Mouse (Mus musculus): ENCODE measurements around the gene Tmem229b.
A peak's percentile ranks its signal among the peaks of the same experiment; 100 is the strongest.
"Not testable (repeated sequence)": the region's sequence is repeated elsewhere in the genome, so short reads cannot be mapped to it uniquely, and the experiment has no call there.

Gene Tmem229b

DNA sequence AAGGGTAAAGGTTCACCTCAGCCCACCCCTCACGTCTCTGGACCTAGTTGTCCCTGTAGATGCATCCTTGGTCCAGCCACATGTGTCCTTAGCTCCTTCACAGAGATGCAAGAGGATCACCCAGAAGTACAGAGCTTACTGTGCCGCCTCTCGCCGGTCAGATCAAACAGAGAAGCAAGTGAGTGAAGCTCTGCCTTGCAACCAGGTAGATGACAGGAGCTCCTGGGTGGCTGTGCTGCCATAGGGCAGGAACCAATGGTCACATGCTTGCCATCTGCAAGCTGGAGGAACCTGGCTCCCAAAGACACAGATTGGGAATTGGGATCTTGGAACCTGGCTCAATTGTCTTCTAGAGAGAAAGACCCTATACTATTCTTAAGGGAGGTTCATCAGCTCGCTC lies 2.0 kb downstream of the Tmem229b start:
- DNase-seq, result peak; percentile 63 to 69

DNA sequence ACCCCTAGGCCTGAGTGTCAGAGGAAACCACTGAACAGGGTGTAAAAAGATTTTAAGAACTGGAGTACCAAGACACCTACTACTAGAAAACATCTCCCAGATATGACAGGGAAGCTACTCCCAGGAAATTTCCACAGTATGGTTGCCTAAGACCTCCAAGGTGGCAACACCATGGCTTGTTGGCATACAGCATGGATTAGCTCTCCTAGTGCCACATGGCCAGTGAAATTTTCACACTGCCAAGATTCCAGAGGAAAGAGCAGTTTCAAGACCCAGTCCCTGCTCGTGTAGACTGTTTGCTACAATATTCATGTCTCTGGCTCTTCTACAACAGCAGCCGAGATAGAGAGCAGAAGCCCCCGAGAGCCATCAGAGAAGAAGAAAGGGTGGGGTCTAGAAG lies 4.4 kb downstream of the Tmem229b start:
- DNase-seq, result no peak

DNA sequence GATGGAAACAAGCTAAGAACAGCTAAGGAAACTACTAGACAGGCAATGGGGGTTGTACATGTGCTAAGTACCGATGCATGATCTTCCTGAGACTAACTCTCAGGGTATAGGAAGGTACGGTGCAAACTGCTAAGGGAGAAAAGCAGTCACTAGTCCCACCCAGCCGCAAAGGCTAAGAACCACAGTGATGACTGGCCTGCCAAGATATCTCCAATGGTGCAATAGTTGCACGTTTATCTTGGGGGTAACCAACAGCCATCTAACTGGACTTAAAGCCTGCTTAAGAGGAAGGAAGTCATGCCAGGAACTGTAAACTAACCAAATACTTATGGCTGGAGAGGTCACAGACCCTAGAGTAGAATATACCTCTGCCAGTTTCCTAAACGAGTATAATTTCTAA lies 5.0 kb downstream of the Tmem229b start:
- DNase-seq, result no peak

GRCm38 (mm10) chr12:78996711-78997110 lies 10.7 kb downstream of the Tmem229b start:
- no peak for DNase-seq

DNA sequence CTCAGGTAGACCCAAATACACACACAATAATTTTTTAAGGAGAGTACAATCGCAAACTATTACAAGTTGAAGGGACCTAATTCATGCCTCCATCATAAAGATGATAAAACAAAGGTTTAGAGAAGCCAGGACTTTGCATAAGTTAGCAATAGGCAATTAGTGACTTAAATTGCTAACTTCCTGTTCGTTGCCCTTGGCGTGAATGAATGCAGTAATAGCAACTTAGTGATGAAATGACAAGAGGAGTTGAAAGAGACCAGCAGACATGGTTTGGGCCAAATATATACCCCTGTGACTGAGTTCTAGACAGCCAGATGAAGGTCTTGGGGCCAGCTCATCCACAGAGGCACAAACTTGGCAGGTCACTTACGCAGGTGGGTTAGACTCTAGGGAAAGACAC lies 11.2 kb downstream of the Tmem229b start:
- no peak for DNase-seq

DNA sequence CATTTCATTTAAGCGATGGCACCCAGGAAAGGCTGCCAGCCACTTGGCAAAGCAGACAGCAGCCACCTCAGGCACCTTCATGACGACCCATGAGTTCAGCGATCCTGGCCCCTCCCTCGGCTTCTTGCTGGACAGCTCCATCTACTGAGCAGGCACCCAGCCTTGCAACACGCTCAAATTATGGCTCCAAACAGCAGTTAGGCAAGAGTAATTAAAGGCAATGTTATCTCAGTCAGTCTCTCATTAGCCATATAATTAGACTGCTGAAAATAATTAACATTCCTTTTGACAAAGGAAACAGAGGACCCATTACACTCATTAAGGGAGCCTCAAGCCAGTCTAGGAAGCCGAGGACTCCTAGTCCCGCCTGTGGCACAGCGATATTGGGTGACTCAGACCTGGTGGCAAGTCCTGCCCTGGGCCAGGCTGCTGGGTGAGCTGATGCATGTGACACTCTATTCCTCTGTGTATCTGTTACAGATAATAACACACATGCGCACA lies 19.8 kb downstream of the Tmem229b start:
- DNase-seq, result peak; percentile 62 to 73

- peak; percentile 67 to 83 for DNase-seq
Measured at GRCm38 (mm10) chr12:78984035-78984432, 23.4 kb downstream of the Tmem229b start.

- no peak for DNase-seq
Measured at GRCm38 (mm10) chr12:78983296-78984034, 24.0 kb downstream of the Tmem229b start.

GRCm38 (mm10) chr12:78981938-78982825 lies 25.2 kb downstream of the Tmem229b start:
- DNase-seq, result no peak

DNA sequence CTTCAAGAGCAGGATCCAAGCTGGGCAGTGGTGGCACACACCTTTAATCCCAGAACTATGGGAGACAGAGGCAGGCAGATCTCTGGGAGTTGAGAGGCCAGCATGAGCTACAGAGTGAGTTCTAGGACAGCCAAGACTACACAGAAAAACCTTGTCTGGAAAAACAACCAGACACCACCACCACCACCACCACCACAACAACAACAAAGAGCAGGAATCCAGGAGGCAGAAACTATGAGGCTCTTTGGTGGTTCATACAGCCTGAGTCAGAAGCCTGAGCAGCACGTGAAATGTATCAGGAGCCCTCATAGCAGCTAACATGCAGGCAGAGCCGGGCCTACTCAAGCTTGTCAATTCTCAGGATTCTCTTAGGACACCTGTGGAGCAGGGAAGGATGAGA lies 26.3 kb downstream of the Tmem229b start:
- no peak for DNase-seq

DNA sequence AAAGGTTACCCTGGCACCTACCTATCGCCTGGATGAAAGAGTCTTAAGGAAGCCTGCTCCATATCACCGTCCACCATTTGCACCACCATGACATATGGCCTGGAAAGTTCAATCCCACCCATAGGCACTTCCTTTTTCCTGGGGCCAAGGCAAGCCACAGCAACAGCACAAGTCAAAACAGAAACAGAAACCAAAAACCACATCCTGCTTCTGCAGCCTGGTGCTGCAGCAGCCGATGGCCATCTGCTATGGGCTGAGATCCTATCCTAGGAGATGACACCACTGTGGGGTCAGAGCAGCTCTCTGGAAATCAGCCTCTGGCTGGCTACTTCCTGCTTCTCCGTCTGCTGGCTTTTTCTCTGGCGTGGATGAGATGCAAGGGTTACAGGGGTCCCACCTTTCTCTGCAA lies 26.7 kb downstream of the Tmem229b start:
- DNase-seq, result no peak

DNA sequence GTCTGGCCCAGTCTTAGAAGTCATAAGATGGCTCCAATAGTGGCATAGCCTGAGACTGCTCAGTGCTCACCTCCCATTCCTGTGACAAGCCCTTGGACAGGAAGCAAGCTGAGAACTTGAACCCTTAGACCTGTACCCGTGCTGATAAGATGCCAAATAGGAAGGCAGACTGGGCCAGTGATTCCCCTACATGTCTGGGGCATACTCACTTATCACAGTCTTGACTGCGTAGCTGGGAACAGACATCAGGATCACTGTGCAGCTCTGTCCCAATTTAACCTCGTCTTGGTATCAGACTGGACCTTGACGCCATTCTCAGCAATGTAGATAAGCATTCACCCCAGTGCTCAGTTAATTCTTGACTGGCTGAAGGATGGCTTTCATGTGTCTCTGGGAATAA lies 29.9 kb downstream of the Tmem229b start:
- no peak for DNase-seq

DNA sequence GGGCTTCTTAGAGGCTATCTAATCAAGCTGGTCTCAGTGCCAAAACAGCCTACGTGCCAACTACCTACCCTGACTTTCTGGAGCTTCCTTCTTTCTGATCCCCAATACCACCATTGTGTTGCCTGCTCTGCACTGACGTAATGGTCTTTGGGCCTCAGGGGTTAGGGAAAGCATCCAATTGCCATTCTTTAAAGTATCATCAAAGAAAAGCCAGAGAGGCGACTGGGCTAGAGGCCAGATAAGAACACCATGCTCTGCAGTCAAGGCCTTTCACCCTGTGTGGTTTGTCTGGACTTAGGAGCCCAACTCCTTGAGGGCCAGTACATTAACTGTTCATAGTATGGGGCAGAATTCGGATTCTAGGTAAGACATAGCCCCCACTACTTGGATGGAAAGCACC lies 30.3 kb downstream of the Tmem229b start:
- DNase-seq, result no peak

DNA sequence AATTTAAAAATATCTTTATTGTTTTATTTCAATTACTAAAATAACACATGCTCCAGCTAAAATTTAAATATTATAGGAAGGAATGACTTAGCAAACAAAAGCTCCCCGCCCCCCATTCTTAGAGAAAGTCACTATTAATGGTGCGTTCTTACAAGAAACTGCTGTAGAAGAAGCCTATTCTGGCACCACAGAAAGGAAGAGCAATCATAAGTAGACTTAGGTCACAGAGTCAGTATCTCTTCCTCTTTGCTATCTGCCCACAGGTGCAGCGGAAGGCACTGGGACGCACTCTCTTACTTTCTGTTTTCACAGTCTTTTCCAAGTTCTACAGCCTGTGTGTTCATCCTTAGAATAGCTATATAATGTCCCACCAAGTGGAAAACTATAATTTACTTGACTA lies 31.6 kb downstream of the Tmem229b start:
- DNase-seq, result no peak

GRCm38 (mm10) chr12:78974767-78975166 lies 32.7 kb downstream of the Tmem229b start:
- DNase-seq, result peak; percentile 39 to 62

DNA sequence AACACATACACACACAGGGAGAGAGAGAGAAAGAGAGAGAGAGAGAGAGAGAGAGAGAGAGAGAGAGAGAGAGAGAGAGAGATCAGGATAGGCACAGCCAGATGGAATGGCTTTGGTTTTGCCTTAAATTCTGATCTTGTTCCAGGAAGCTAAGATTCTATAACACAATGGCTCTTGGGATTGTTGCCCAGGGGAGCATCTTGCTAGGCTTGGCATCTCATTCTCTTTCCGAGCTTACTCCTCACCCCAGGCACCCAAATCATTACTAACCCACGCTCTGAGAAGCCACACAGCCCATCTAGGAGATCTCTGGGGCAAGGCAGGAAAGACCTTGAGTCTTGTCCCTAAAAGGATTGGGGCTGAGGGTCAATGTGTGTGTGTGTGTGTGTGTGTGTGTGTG lies 33.6 kb downstream of the Tmem229b start:
- no peak for DNase-seq

- DNase-seq, result peak; percentile 45 to 52
Measured at GRCm38 (mm10) chr12:78971649-78972048, 35.8 kb downstream of the Tmem229b start.

GRCm38 (mm10) chr12:78970725-78971124 lies 36.7 kb downstream of the Tmem229b start:
- DNase-seq, result peak; percentile 67 to 72

GRCm38 (mm10) chr12:78964496-78964895 lies 42.9 kb downstream of the Tmem229b start:
- DNase-seq, result not testable (repeated sequence)

DNA sequence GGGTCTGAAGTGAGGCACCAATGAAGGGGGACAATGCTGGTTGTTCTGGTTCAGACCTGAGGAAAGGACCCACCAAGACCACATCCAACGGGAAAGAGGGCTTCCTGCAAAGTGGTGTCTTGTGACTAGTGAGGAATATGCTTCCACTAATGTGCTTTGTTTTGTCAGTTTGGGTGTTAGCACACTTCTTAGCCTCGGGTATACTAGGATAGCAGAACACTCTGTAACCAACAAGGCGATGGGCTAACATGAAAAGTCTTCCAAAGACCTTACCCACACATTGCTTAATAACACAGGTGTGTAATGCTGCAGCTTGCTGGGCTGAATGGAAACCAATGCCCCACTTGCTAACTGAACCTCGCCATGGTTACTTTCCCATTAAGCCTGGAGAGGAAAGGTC lies 51.0 kb downstream of the Tmem229b start:
- no peak for DNase-seq

DNA sequence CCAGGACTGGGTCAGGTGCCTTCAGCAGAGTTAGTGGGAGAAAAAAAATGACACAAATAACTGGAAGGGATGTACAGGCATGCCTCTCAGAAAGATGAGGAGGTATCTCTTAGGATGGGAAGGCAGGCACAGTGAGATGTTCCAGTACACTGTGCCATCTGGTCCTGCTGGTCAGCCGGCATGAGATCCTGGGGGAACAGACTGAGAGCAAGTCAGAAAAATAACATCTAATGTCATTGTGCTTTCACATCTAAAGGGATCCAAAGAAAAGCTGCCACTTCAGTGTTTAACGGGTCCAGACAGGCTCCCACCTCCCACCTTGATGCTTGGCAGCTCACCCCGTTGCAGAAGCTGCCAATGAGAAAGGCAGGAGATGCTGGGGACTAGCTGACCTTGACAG lies 54.9 kb downstream of the Tmem229b start:
- peak; percentile 83 to 88 for DNase-seq

- DNase-seq, result peak; percentile 83 to 85
Measured at GRCm38 (mm10) chr12:78952053-78952452, 55.4 kb downstream of the Tmem229b start.

DNA sequence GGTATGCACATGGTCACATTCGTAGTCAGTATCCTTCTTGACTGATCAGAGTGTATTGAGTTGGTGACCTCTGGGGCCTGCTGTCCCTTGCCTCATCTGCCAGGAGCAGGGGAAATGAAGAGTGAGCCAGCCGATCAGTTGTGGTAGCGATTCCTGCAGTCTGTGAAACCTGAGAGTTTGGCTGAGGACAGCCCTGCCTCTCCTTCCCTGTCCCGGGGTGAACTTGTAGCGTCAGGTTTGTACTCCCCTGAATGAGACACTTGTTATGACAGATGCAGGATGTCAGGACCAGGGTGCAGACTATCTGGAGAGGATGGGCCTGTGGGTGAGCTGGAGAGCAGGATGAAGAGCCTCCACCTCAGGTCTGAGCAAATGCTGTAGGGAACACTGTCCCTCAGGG lies 59.8 kb downstream of the Tmem229b start:
- DNase-seq, result no peak

GRCm38 (mm10) chr12:78947161-78947560 lies 60.3 kb downstream of the Tmem229b start:
- peak; percentile 45 to 56 for DNase-seq
